Mouse (Mus musculus) central nervous system, embryonic 11.5 days (tissue): ENCODE results near the gene Tex46. TPM values are rescaled to one million over a fixed set of nuclear protein-coding genes. Genes with fewer than 3 reads are reported as not detected.

Experiments used
- polyA plus RNA-seq: library from polyadenylated mRNA; depleted of rRNA; stranded (reverse); fragments of >200 nt; gene quantifications from 2 replicates; pipeline ENCODE4 v1.2.3, GENCODE M21; 2012; rRNA removed

The Tex46 gene
- polyA plus RNA-seq: not detected in 2 replicates

DNA sequence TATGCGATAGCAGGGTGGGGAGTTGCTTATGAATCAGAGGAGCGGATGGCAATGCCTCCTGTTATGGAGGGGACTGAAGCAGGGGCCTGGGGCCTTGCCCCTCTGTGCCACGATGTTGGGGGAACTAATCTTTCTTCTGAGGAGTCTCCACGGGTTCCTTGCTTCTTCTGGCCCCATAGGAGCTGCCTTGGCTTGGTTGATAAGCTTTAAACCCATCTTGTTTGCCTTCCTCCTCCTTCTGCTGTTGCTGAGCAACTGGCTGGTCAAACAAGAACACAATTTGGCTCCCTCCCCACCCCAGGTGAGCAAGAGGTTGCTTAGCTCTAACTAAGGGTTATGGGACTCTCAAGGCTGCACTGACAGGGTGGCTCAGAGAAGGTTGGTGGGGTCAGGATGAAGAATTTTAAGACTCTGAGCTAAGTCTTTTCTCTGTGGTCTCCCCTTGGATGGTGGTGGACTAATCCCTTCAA, at the start of gene Tex46:
TSS of gene Tex46 (plus strand) at position 51 of the 470 bp plus-strand sequence.

DNA sequence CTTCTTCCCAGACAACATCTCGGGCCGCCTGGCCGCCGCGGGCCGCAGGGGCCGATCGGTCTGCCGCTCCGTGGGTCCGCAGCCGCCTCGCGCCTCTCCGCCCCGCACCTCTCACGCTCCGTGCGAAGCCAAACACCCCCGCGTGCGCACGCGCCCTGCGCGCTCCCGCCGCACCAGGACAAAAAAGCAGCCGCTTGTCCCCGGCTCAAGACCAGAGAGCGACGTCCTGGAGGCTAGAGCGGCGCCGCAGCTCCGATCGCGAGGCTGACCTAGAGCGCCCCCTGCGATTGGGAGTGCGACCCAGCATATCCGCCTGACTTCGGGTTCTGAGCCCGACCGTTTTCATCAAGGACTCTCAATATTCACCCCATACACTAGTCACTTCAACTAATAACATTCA, 7.7 kb upstream of the Tex46 start, which contains the start of gene Kdm1a:
TSS of gene Kdm1a (minus strand) at position 156 of the 400 bp plus-strand sequence.

DNA sequence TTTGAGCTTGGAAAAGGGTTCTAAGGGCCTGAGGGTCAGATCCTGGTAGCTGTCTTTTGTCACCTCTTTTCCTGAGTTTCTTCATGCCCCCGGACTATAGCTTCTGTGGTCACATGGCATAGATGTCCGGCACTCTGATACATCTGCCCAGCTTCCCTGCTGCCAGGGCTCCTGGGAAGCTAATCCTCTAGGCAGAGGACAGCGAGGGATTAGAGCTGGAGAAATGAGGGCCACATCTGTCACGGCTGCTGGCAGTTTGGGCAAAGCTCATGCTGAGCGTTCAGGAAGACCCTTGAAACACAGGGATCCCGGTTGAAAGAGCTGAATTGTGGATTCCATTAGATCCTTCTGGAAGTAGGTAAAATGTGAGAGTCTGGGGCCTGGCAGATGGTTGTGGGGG, 12.2 kb downstream of the Tex46 start, which contains the start of gene Lactbl1:
TSS of gene Lactbl1 (plus strand) at position 234 of the 400 bp plus-strand sequence.

Other genes starting within 250 kb of the Tex46 start
- 0.05 and 0.12 TPM in 2 replicates for gene Htr1d, start 186.9 kb upstream of the Tex46 start, polyA plus RNA-seq
- gene 6030445D17Rik, start 148.2 kb upstream of the Tex46 start, polyA plus RNA-seq: 0.16 and 0.18 TPM in 2 replicates
- 17.1 and 23.5 TPM in 2 replicates for gene Luzp1, start 140.7 kb upstream of the Tex46 start, polyA plus RNA-seq
- 102 and 141 TPM in 2 replicates for gene Kdm1a, start 7.7 kb upstream of the Tex46 start, polyA plus RNA-seq
- gene Lactbl1, start 12.2 kb downstream of the Tex46 start, polyA plus RNA-seq: 0.01 and 0.02 TPM in 2 replicates
- gene Ephb2, start 225.6 kb downstream of the Tex46 start, polyA plus RNA-seq: 54.6 and 60.4 TPM in 2 replicates